In the genomic region with DNA sequence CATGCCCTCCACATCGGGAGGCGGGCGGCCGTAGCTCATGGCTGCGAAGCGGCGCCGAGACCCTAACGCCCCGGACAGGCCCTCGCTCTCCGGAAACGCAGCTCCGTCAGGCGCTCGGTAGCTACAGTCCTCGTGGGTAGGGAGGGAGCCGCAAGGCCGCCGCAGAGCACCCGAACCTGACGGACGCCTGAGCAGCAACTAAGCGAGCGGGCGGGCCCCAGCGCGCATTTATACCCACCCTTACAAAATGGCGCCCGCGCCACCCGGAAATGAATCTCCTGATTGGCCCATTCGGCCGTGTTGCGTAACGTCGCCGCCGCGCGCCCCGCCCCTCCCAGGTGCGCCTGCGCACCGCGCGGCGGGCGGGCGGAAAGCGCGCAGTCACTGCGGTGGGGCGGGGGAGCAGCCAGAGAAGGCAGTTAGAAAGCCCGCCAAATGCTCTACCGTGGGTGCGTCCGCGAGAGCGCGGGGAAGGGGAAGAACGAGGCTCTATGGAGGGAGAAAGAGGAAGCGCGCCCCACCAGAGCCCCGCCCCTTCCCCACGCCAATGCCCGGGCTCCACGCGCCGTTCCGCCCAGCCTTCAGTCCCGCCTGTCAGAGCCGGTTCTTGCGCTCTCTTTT, we compare ENCODE assay signal across 7 mouse cellular contexts. TPM values are rescaled to one million over a fixed set of nuclear protein-coding genes. Genes with fewer than 3 reads are reported as not detected.
DNase-seq lines count a peak whose midpoint lies in the region; ATAC-seq and TF ChIP-seq lines count a peak whose summit lies in the region.

TSS of gene Srsf2 (minus strand) at position 204 of the 621 bp plus-strand sequence.

- no peaks in the 10 kb centered on the region for H3K4me1 ChIP-seq in intestine, postnatal 0 days (replicated peaks; ENCODE audit: control insufficient read depth, insufficient read depth, low read length)
- H3K4me1 ChIP-seq in midbrain, embryonic 12.5 days, result peaks cover 22% of the 10 kb centered on the region
- H3K4me1 ChIP-seq in small intestine, adult 2 months (ENCODE audit: control insufficient read depth, insufficient read depth, insufficient read length, low read length), result 0 out of 2 replicates have a peak, but pooled peaks cover 2% of the 10 kb centered on the region

- H3K36me3 ChIP-seq in intestine, postnatal 0 days (ENCODE audit: control insufficient read depth, insufficient read depth), result peaks cover 25% of the 10 kb centered on the region
- peaks cover 30% of the 10 kb centered on the region for H3K36me3 ChIP-seq in midbrain, embryonic 12.5 days
- peaks cover 30% of the 10 kb centered on the region for H3K36me3 ChIP-seq in small intestine, adult 2 months (ENCODE audit: control insufficient read depth, insufficient read depth, low read length)

- no peaks in the 10 kb centered on the region for H3K9me3 ChIP-seq in intestine, postnatal 0 days (ENCODE audit: control insufficient read depth)
- H3K9me3 ChIP-seq in midbrain, embryonic 12.5 days, result no peaks in the 10 kb centered on the region

- H3K27ac ChIP-seq in intestine, postnatal 0 days (ENCODE audit: low read depth, low read length), result peak within 1 kb of the TSS; percentile 97
- H3K27ac ChIP-seq in midbrain, embryonic 12.5 days (replicated peaks), result peak within 1 kb of the TSS; percentile 96
- H3K27ac ChIP-seq in small intestine, adult 2 months (ENCODE audit: insufficient read depth, low read depth, low read length), result peak within 1 kb of the TSS; percentile 99

- DNase-seq in adrenal gland, adult 2 months, result peak; percentile 96
- DNase-seq in embryo, embryonic 11.5 days (ENCODE audit: low read depth, low spot score), result peak; percentile 91
- DNase-seq in gastrocnemius, postnatal 4 days (ENCODE audit: low spot score in 2 of 2), result peak; percentile 96 to 98
- peak; percentile 98 for DNase-seq in left cerebral cortex, postnatal 4 days

- intact Hi-C loops in left cerebral cortex, postnatal 4 days (cut with DNase I), result no loop called here

- ATAC-seq in intestine, postnatal 0 days, result peak; percentile 81
- ATAC-seq in midbrain, embryonic 12.5 days (ENCODE audit: low FRiP score, low read depth), result peak; percentile 86

- under 1% methylated on average over 74 of the region's 74 CpGs for WGBS in intestine, postnatal 0 days
- WGBS in midbrain, embryonic 12.5 days, result under 1% methylated on average over 62 of the region's 74 CpGs
- WGBS in small intestine, adult 2 months, result under 1% methylated on average over 70 of the region's 74 CpGs

- no peaks in the 10 kb centered on the region for H3K27me3 ChIP-seq in intestine, postnatal 0 days (replicated peaks; ENCODE audit: control insufficient read depth, insufficient read depth, low read length)
- no peaks in the 10 kb centered on the region for H3K27me3 ChIP-seq in midbrain, embryonic 12.5 days
- H3K27me3 ChIP-seq in small intestine, adult 2 months (ENCODE audit: control insufficient read depth, insufficient read depth, low read length), result no peaks in the 10 kb centered on the region

- TF ChIP-seq POLR2A in small intestine, adult 2 months (IDR thresholded peaks at IDR 0.05; ENCODE audit: low read depth, low read length), result peak; percentile 99

- peak within 1 kb of the TSS; percentile 93 for H3K4me3 ChIP-seq in intestine, postnatal 0 days (ENCODE audit: low read depth, low read length)
- H3K4me3 ChIP-seq in midbrain, embryonic 12.5 days, result peak within 1 kb of the TSS; percentile 92
- peak within 1 kb of the TSS; percentile 87 for H3K4me3 ChIP-seq in small intestine, adult 2 months (ENCODE audit: low read depth, low read length)

- H3K9ac ChIP-seq in intestine, postnatal 0 days (ENCODE audit: low read depth, low read length), result peak within 1 kb of the TSS; percentile 96
- peak within 1 kb of the TSS; percentile 99 for H3K9ac ChIP-seq in midbrain, embryonic 12.5 days (replicated peaks)

- no peak for TF ChIP-seq CTCF in intestine, postnatal 0 days (IDR thresholded peaks at IDR 0.05; ENCODE audit: low read depth)
- 0 out of 2 replicates have a peak, but pooled peaks have one; percentile 8 for TF ChIP-seq CTCF in small intestine, adult 2 months (IDR thresholded peaks at IDR 0.05; ENCODE audit: extremely low read depth, insufficient read length, insufficient replicate concordance, low read depth, low read length)

- H3K4me2 ChIP-seq in intestine, postnatal 0 days (replicated peaks; ENCODE audit: low read depth), result peak within 1 kb of the TSS; percentile 72
- H3K4me2 ChIP-seq in midbrain, embryonic 12.5 days (replicated peaks), result peak within 1 kb of the TSS; percentile 84

RNA-seq across cellular contexts. Expression of gene Srsf2, which starts in this region (rescaled TPM):
- total RNA-seq in adrenal gland, adult 2 months (2021), result 100 to 1,000 TPM; 223 to 256 TPM
- 693 and 1,121 TPM in 2 replicates for polyA plus RNA-seq in adrenal gland, adult 2 months (2012; rRNA removed)
- total RNA-seq in gastrocnemius, postnatal 4 days (2021), result 100 to 1,000 TPM; 181 to 207 TPM
- 354 and 366 TPM in 2 replicates for polyA plus RNA-seq in intestine, postnatal 0 days (2015; fragmentation: Nextera tagmentation; extraction: Ambion mirVana)
- total RNA-seq in left cerebral cortex, postnatal 4 days (2021), result 100 to 1,000 TPM; 268 to 270 TPM
- 848 and 913 TPM in 2 replicates for polyA plus RNA-seq in midbrain, embryonic 12.5 days (2016; fragmentation: Nextera tagmentation; extraction: Ambion mirVana)
- 352 and 658 TPM in 2 replicates for polyA plus RNA-seq in small intestine, adult 2 months (2012; rRNA removed)

Comparison
In these comparisons a context has a peak if more than half of its experiments do, and no peak if none do; other contexts are left out.
1. Peak in every context shown above with its lines: DNase-seq, ATAC-seq, H3K4me3 ChIP-seq and H3K27ac ChIP-seq.